Mouse (Mus musculus): ENCODE results near the gene Klhl21.

DNA sequence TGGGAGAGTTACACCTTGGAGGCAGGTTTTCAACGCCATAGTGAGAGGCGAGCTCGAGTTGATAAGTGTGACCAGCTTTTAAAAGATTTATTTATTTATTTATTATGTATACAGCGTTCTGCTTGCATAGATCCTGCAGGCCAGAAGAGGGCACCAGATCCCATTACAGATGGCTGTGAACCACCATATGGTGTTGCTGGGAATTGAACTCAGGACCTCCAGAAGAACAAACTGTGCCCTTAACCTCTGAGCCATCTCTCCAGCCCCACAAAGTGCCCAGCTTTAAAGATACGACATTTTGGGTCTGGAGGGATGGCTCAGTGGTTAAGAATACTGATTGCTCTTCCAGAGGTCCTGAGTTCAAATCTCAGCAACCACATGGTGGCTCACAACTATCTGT lies 20.5 kb downstream of the Klhl21 start:
- TF ChIP-seq EP300 (IDR thresholded peaks at IDR 0.05; ENCODE audit: low read depth) (no peak), CTCF (IDR thresholded peaks at IDR 0.05; ENCODE audit: low read depth) (peak; percentile 67)

All from liver, embryonic 14.5 days (tissue).